Mouse (Mus musculus): ENCODE measurements at regions not wholly inside any gene's neighbourhood (a gene's known extent, or its start where the extent isn't known, plus 50 kb on each side); places are given as distances from the start of the nearest gene placed in this dataset.

- DNase-seq, result peak; percentile 64 to 83
Observed at GRCm38 (mm10) chr7:60622271-60623249, 482.5 kb upstream of the Snrpn start.

GRCm38 (mm10) chr7:60617070-60617674 lies 477.2 kb upstream of the Snrpn start:
- DNase-seq, result peak in 1 of 2 experiments; percentile 2
